Mouse (Mus musculus) gastrocnemius, postnatal 4 days (tissue): ENCODE data around the gene Islr. TPM values are rescaled to one million over a fixed set of nuclear protein-coding genes. Genes with fewer than 3 reads are reported as not detected.

Experiments used
- DNase-seq, 2 experiments: peaks; one replicate each; pipeline ENCODE4 v3.0.0; 2021 to 2022; ENCODE audit warnings: low spot score in 2 of 2, mixed read lengths in 2 of 2
- total RNA-seq, 2 experiments: library from RNA; stranded (reverse); gene quantifications; 2 replicates each; pipeline ENCODE4 v1.2.3; 2021

Gene Islr
- total RNA-seq, 2 experiments from 2014 or later = 179 to 208 TPM

- DNase-seq = no peak
These were observed 20.2 kb upstream of the Islr start for GRCm38 (mm10) chr9:58224356-58224755.

GRCm38 (mm10) chr9:58220218-58220903 lies 16.3 kb upstream of the Islr start:
- DNase-seq = peak in 1 of 2 experiments; percentile 47

- no peak for DNase-seq
These were observed 14.4 kb upstream of the Islr start for GRCm38 (mm10) chr9:58218539-58218938.

- DNase-seq = no peak
These were observed 12.3 kb upstream of the Islr start for GRCm38 (mm10) chr9:58216402-58216801.

- DNase-seq = no peak
These were observed 10.5 kb upstream of the Islr start for GRCm38 (mm10) chr9:58214519-58215180.

- DNase-seq = no peak
These were observed 9.8 kb upstream of the Islr start for GRCm38 (mm10) chr9:58213865-58214264.

GRCm38 (mm10) chr9:58213377-58213776 lies 9.3 kb upstream of the Islr start:
- DNase-seq = no peak

- DNase-seq = no peak
These were observed 6.2 kb upstream of the Islr start for GRCm38 (mm10) chr9:58210304-58210627.

- no peak for DNase-seq
These were observed 5.6 kb upstream of the Islr start for GRCm38 (mm10) chr9:58209462-58210303.

GRCm38 (mm10) chr9:58206013-58206412 lies 1.9 kb upstream of the Islr start:
- DNase-seq = no peak

- peak; percentile 90 to 93 for DNase-seq
These were observed 418 bp upstream of the Islr start for GRCm38 (mm10) chr9:58204448-58205000.

GRCm38 (mm10) chr9:58202676-58203453 lies 1.2 kb downstream of the Islr start:
- DNase-seq = no peak

- DNase-seq = no peak
These were observed 2.1 kb downstream of the Islr start for GRCm38 (mm10) chr9:58201861-58202549.

- no peak for DNase-seq
These were observed 2.8 kb downstream of the Islr start for GRCm38 (mm10) chr9:58201091-58201842.

- no peak for DNase-seq
These were observed 3.6 kb downstream of the Islr start for GRCm38 (mm10) chr9:58200270-58201090.

- DNase-seq = peak in 1 of 2 experiments; percentile 55
These were observed 4.5 kb downstream of the Islr start for GRCm38 (mm10) chr9:58199381-58200269.

GRCm38 (mm10) chr9:58198801-58199371 lies 5.2 kb downstream of the Islr start:
- no peak for DNase-seq
